Mouse (Mus musculus) megakaryocyte-erythroid progenitor cell, adult 5 weeks (primary cell): ENCODE results near the gene Kcnj6. TPM values are rescaled to one million over a fixed set of nuclear protein-coding genes. Genes with fewer than 3 reads are reported as not detected.

Source experiments
- polyA plus RNA-seq: library from polyadenylated mRNA; stranded (reverse); fragments of >175 nt; gene quantifications from 2 replicates; pipeline ENCODE4 v1.2.3, GENCODE M21; 2012

Kcnj6 gene
- polyA plus RNA-seq: not detected in 2 replicates

GRCm38 (mm10) chr16:94997340-94997849, at the start of gene Kcnj6:
Gene Kcnj6 (minus strand): TSS chr16:94997701.

